Mouse (Mus musculus) adrenal gland, postnatal 10 days (tissue): Measurements from ENCODE around the gene Dpf2. TPM values are rescaled to one million over a fixed set of nuclear protein-coding genes. Genes with fewer than 3 reads are reported as not detected.

Experiments
- DNase-seq: peaks from one replicate; pipeline ENCODE4 v3.0.0; 2021; ENCODE audit warnings: mixed read lengths
- total RNA-seq, 2 experiments: library from RNA; stranded (reverse); gene quantifications; 2 replicates each; pipeline ENCODE4 v1.2.3; 2021

Dpf2 gene
- total RNA-seq, 2 experiments from 2014 or later = 105 to 119 TPM

GRCm38 (mm10) chr19:5864710-5865398 lies 48.0 kb downstream of the Dpf2 start:
- no peak for DNase-seq

- DNase-seq = peak; percentile 24
These were observed 49.0 kb downstream of the Dpf2 start for GRCm38 (mm10) chr19:5863776-5864175.

DNA sequence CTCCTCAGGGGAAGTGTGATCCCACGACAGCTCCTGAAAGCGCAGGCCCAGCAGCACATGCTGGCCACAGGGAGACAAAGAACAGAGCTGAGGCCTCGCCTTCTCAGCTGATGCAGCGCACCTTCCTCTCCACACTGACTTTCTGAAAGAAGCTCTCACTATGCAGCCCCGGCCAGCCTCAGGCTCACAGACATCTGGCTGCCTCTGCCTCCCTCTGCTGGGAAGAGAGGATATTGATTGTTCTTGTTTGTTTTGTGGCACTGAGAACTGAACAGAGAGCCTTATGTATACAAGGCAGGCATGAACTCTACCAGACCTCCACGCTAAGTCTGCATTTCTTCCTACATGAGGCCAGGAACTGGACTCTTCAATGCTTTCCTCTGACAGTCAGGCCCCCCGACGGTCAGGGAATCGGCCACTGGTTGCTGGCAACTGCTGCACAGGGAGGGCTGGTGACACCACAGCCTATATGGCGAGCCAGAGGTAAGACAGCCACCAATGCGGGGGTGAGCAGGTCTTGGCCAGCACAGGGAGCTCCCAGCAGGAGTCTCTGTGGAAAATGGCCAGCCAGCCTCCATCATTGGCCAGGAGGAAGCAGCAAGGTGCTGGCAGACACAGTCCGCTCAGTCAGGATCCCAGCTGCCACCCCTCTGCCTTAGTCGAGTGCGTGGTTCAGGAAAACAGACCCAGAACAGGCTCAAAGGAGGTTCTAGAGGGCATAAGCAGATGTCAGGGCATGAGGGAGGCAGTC lies 50.3 kb downstream of the Dpf2 start:
- no peak for DNase-seq

- no peak for DNase-seq
These were observed 56.2 kb downstream of the Dpf2 start for GRCm38 (mm10) chr19:5856604-5857003.

GRCm38 (mm10) chr19:5852035-5852722 lies 60.6 kb downstream of the Dpf2 start:
- DNase-seq = peak; percentile 6

- DNase-seq = peak; percentile 46
These were observed 61.3 kb downstream of the Dpf2 start for GRCm38 (mm10) chr19:5851481-5851971.

GRCm38 (mm10) chr19:5850860-5851259 lies 62.0 kb downstream of the Dpf2 start:
- DNase-seq = peak; percentile 4

DNA sequence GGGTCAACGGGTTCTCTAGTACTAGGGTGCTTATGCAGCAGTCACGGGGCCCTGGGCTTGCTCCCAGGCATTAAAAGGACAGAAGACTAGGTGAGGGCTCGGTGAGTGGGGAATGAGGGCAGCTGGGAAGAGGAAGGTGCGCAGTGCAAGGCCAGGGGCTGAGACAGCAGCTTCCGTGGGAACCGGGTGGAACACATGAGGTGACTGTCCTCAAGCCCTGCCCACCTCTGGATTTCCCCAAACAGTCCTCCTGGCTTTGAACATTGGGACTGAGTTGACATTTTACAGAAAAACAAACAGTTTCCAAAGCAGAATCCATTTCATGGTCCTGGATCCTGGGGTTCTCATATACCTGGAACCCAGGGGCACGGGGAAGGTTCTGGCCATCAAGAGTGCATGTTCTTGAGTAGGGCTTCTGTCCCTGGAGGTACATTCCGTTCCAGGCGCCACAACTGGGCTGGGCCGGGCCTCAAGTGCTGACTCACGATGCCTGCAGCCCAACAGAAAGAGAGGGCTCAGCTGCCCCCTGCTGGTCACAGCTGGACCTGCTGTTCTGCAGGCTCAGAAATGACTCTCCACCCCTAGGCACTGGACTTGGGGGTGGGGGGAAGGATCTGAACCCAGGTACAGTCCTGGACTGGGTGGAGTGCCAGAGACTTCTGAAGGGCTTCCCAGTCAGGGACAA lies 62.8 kb downstream of the Dpf2 start:
- peak; percentile 97 for DNase-seq

DNA sequence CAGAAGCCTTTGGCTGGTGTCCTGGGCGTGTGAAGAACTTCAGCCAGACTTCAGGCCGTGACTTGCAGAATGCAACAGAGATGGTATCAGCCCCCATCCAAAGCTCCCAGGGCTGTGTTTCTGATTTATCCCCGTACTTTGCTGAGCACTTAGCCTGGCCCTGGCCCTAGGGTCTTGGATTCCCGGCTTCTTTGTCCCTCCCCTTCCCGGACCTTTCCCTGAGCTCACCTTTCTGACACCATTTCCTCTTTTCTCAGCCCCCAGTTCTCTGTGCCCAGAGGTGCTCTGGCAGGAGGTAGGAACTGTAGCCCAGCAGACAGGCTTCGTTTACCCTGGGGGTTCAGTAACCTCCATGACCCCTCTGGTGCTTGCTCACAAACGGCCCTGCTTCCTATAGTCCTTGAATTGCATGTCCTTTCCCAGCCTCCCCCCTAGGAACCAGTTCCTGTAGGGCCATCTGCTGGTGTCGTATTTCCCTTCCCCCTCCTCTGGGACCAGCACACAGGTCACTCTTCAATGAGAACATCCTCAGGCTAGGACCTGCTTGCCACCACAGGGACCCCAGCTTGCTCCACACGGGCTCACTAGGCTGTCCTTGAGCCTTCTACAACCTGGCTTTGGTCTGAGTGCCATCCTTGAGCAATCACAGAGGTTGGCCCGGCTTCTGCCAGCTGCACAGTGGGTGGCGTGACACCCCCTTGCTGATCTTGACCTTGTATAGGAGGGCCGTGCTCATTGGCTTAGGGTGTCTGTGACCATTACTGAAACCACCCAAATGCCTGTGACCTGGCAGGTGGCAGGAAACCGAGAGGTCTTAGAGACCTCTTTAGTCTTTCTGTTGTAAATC lies 63.8 kb downstream of the Dpf2 start:
- DNase-seq = peak; percentile 80

- peak; percentile 87 for DNase-seq
These were observed 64.6 kb downstream of the Dpf2 start for GRCm38 (mm10) chr19:5848032-5848825.

DNA sequence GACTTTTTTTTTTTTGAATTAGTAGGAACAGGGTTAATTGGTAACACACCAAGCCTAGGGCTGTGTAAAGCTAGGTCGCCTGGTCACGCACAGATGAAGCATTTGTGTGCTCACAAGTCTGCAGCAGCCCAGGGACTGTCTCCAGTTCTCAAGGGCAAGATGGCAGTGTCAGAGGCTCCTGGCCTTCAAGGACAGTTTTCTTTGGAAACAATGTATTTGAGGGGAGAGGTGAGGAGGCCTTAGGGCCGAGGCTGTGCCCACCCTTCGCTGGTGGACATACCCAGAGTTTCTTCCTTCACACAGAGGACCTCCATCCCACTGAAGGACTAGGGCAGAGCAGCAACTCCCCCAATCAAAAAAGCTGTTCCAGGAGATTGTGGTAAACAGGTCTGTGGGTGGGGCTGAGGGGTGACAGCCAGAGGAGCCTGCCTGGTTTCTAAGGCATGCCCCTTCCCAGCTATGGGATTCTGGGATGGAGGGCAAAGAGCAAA lies 65.5 kb downstream of the Dpf2 start:
- peak; percentile 46 for DNase-seq

GRCm38 (mm10) chr19:5846557-5847305 lies 66.1 kb downstream of the Dpf2 start:
- DNase-seq = peak; percentile 87

Other genes with a start within 250 kb of the Dpf2 start
- gene Sipa1, start 249.3 kb downstream of the Dpf2 start, total RNA-seq = 10 to 100 TPM; 52.5 to 68.0 TPM
- gene Map3k11, start 224.3 kb downstream of the Dpf2 start, total RNA-seq = 10 to 100 TPM; 49.2 to 50.6 TPM
- 10 to 100 TPM; 54.8 to 85.4 TPM for gene Pcnx3, start 224.1 kb downstream of the Dpf2 start, total RNA-seq
- not detected for gene Kcnk7, start 208.6 kb downstream of the Dpf2 start, total RNA-seq
- gene Ehbp1l1, start 186.7 kb downstream of the Dpf2 start, total RNA-seq = 10 to 100 TPM; 29.8 to 48.9 TPM
- gene Fam89b, start 183.4 kb downstream of the Dpf2 start, total RNA-seq = 10 to 100 TPM; 47.0 to 59.8 TPM
- gene Ltbp3, start 172.1 kb downstream of the Dpf2 start, total RNA-seq = 100 to 1,000 TPM; 185 to 250 TPM
- 10 to 100 TPM; 86.7 to 96.5 TPM for gene Scyl1, start 141.6 kb downstream of the Dpf2 start, total RNA-seq
- 10 to 100 TPM; 29.0 to 34.8 TPM for gene Frmd8, start 37.7 kb downstream of the Dpf2 start, total RNA-seq
- 10 to 100 TPM; 13.4 to 14.2 TPM for gene Slc25a45, start 35.2 kb downstream of the Dpf2 start, total RNA-seq
- gene Tigd3, start 18.9 kb downstream of the Dpf2 start, total RNA-seq = 1 to 10 TPM; 1.6 to 1.9 TPM
- gene Cdc42ep2, start 11.8 kb upstream of the Dpf2 start, total RNA-seq = 10 to 100 TPM; 10.8 to 11.2 TPM
- gene Pola2, start 51.2 kb upstream of the Dpf2 start, total RNA-seq = 10 to 100 TPM; 21.3 to 28.0 TPM
- not detected for gene Slc22a20, start 73.1 kb upstream of the Dpf2 start, total RNA-seq
- 10 to 100 TPM; 31.3 to 40.0 TPM for gene Capn1, start 102.9 kb upstream of the Dpf2 start, total RNA-seq
- 10 to 100 TPM; 40.5 to 43.7 TPM for gene Syvn1, start 133.6 kb upstream of the Dpf2 start, total RNA-seq
- gene Mrpl49, start 144.8 kb upstream of the Dpf2 start, total RNA-seq = 10 to 100 TPM; 58.2 to 59.4 TPM
- gene Fau, start 144.8 kb upstream of the Dpf2 start, total RNA-seq = 1,000 to 10,000 TPM; 1,154 to 1,182 TPM
- gene Znhit2, start 148.2 kb upstream of the Dpf2 start, total RNA-seq = 10 to 100 TPM; 21.6 to 26.1 TPM
- gene Tm7sf2, start 155.4 kb upstream of the Dpf2 start, total RNA-seq = 10 to 100 TPM; 14.3 to 15.9 TPM
- gene Vps51, start 164.2 kb upstream of the Dpf2 start, total RNA-seq = 10 to 100 TPM; 45.1 to 61.3 TPM
- gene Tmem262, start 167.0 kb upstream of the Dpf2 start, total RNA-seq = not detected
- gene Gm28374, start 169.2 kb upstream of the Dpf2 start, total RNA-seq = not detected
- 10 to 100 TPM; 33.5 to 33.6 TPM for gene Zfpl1, start 171.9 kb upstream of the Dpf2 start, total RNA-seq
- 1 to 10 TPM; 7.0 to 7.1 TPM for gene Cdca5, start 172.0 kb upstream of the Dpf2 start, total RNA-seq
- under 1 TPM in 1 of 2 experiments, not detected in 1; 0.82 TPM for gene AC131692.1, start 181.4 kb upstream of the Dpf2 start, total RNA-seq
- gene Naaladl1, start 192.8 kb upstream of the Dpf2 start, total RNA-seq = under 1 TPM; 0.24 to 0.30 TPM
- 10 to 100 TPM; 15.9 to 17.2 TPM for gene Sac3d1, start 205.6 kb upstream of the Dpf2 start, total RNA-seq
- gene Snx15, start 215.3 kb upstream of the Dpf2 start, total RNA-seq = 10 to 100 TPM; 19.6 to 21.8 TPM
- gene Batf2, start 228.0 kb upstream of the Dpf2 start, total RNA-seq = 1 to 10 TPM in 1 of 2 experiments, under 1 TPM in 1; 0.57 to 1.6 TPM
- gene Arl2, start 228.5 kb upstream of the Dpf2 start, total RNA-seq = 10 to 100 TPM; 63.1 to 63.7 TPM